Mouse (Mus musculus) lung, adult 18-20 months (tissue): ENCODE data around the gene Magi1.
A peak's percentile ranks its signal among the peaks of the same experiment; 100 is the strongest.

Experiments used
- DNase-seq, 2 experiments: peaks; one replicate each; pipeline ENCODE4 v3.0.0; 2022; ENCODE audit warnings: mixed read lengths in 2 of 2

The Magi1 gene

DNA sequence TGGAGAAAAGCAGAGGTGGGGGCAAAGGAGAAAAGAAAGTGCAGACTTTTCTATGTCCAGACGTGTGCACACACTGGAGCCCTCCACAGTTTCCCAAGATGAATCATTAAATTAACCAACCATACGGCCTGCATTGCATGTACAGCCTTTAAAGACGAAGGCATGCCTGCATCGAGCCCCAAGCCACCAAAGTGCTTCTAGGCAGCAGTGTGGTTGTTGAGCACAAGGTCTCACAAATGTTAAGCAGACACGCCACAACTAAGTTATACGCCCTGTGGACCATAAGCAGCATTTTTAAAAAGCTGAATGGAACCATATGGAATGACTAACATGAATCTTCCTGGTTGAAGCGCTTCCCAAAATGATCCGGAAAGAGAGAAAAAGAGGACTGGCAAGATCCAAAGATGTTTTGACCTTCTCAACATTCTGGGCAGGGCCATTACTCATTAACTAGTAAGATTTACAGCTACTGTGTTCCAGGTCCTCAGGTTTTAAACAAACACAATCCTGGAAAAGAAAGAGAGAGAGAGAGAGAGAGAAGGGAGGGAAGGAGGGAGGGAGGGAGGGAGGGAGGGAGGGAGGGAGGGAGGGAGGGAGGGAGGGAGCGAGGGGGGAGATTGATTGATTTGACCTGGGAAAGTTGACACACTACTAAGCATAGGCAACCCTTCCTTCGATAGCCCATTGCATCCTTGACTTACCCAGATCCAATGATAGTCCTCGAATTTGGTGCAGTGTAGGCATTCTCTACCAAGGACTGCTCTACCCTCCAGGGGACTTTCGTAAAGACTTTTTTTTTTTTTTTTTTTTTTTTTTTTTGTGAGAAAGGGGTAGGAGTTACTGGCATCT lies 26.5 kb downstream of the Magi1 start:
- DNase-seq, result no peak

- DNase-seq, result no peak
Measured at GRCm38 (mm10) chr6:94253943-94254342, 29.8 kb downstream of the Magi1 start.

DNA sequence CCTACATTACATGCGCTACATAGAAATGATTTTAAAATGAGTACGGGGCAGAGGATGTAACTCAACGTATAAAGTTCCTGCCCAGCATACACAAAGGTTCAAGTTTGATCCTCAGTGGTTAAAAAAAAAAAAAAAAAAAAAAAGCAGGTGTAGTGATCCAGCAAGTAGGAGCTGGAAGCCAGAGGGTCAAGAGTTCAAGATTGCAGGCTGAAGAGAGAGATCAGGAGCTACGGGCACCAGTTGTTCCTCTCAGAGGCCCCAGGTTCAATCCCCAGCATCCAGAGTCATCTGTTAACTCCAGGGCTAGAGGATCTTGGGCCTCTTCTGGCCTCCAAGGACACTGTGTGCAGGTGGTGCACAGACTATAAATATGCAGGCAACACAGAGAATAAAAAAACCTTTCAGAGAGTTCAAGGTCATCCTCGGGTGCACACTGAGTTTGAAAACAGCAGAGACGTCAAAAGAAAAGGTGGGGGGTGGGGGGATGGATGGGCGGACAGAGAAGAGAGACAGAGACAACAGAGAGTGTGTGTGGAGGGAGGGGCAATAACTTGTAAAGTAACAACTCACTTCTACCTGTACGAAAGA lies 32.3 kb downstream of the Magi1 start:
- DNase-seq, result no peak

GRCm38 (mm10) chr6:94249286-94249790 lies 34.4 kb downstream of the Magi1 start:
- DNase-seq, result no peak

GRCm38 (mm10) chr6:94241251-94241650 lies 42.5 kb downstream of the Magi1 start:
- DNase-seq, result peak; percentile 18 to 24

DNA sequence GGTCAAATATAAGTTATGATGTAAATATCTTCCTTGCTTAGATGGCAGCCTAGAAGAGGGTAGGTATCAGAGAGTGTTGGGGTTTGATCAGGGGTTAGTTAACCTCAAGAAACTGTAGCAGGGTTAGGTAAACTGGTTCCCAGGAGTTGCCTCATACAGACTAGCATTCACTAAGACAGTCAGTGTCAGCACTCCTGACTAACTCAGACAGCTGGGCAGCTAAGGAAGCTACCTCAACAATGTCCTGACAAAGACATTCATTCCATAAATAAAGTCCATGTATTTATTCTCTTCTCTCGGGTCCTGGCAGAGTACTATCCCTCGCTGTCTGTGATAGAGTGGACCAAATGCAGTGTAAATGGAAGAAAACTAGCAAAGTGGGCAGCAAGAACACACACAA lies 45.1 kb downstream of the Magi1 start:
- no peak for DNase-seq

- DNase-seq, result no peak
Measured at GRCm38 (mm10) chr6:94236899-94237298, 46.8 kb downstream of the Magi1 start.

DNA sequence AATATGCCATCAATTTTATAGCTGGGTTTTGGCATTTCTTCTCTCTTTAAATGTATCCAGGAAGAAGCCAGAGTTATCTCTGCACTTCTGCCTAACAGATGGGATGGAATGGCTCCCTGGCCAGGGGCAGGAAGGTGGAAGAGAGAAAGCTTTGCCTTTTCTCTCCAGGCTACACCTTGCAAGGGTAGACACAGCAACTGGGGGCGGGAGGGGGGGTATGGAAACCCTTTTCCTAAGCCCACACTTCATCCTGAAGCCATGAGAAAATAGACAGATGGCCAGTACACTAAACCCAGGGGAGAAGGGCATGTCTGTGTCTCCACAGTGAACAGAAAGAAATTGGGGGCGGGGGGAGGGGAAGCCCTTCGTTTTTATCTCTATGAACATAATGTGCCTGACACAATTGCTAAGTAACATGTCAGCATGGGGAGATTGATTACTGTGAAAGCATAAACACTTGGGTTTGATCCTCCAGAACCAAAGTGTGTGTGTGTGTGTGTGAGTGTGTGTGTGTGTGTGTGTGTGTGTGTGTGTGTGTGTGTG lies 51.4 kb downstream of the Magi1 start:
- no peak for DNase-seq

DNA sequence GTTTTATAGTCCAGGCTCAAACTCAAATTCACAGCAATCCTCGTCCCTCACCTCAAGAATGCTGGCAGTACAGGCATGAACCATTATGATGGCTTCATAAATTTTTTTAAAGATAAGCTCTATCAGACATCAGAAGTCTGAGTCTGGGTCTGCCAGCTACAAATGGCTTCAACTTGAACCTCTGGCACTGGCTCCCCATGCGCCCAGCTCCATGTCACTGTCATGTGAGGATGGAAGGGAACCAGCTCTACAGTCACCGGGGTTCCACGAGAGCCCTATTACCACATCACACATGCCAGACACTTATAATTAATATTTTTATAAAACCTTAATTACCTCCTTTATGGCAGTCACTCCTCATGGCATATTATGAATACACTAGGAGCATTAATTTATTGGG lies 51.9 kb downstream of the Magi1 start:
- no peak for DNase-seq

- no peak for DNase-seq
Measured at GRCm38 (mm10) chr6:94231367-94231766, 52.4 kb downstream of the Magi1 start.

DNA sequence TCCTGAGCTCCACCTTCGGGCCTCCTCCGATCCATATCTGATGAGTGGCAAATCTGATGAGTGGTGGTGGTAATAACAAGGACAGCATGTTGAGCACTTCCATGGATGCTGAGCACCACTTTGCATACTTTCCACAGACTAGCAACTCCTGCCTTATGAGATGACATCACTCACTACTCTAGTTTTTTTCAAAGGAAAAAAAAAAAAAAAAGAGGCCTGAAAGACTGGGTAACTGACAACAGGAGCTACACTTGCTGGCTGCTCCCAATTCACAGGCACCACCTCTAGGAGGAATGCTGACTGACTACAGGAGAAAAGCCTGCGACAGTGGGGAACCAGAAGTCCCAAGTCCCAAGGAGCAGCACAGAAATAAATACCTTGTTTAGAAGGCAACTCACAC lies 52.8 kb downstream of the Magi1 start:
- peak; percentile 36 to 48 for DNase-seq

- no peak for DNase-seq
Measured at GRCm38 (mm10) chr6:94230129-94230528, 53.6 kb downstream of the Magi1 start.

DNA sequence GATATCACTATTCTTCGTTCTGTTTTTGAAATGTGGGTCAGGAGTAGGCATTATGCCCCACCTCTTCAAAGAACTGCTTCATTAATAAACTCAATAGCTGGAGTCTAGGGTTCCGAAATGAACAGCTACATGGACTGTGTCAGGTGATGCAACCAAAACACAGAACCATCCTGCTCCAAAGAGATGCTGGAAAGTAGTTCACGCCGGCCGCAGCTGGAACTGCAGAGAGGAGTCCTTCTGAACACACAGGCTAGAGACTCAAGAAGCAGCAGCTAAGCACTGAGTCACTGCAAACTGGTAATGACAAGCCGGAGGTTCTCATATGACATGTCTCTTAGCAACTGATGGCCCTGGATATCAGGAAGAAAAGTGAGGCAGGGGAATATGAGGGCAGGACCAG lies 57.5 kb downstream of the Magi1 start:
- DNase-seq, result no peak

GRCm38 (mm10) chr6:94225832-94226231 lies 57.9 kb downstream of the Magi1 start:
- DNase-seq, result peak in 1 of 2 experiments; percentile 53

- no peak for DNase-seq
Measured at GRCm38 (mm10) chr6:94225091-94225490, 58.6 kb downstream of the Magi1 start.

- no peak for DNase-seq
Measured at GRCm38 (mm10) chr6:94222253-94222652, 61.5 kb downstream of the Magi1 start.

DNA sequence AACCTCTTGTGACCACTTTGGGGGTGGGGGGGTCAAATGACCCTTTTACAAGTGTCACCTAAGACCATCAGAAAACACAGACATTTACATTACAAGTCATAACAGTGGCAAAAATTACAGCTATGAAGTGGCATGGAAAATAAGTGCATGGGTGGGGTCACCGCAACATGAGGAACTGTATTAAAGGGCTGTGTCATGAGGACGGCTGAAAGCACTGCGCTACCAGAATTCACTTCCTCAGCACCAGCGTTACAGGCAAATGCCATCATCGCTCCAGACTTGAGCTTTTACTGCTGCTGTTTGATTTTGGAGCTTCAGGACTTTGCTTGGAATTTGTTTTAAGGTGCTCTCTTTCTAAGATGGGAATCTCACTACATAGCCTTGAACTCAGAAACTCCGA lies 62.0 kb downstream of the Magi1 start:
- DNase-seq, result no peak

GRCm38 (mm10) chr6:94218076-94218475 lies 65.6 kb downstream of the Magi1 start:
- no peak for DNase-seq

GRCm38 (mm10) chr6:94215834-94216233 lies 67.9 kb downstream of the Magi1 start:
- peak in 1 of 2 experiments; percentile 38 for DNase-seq

- DNase-seq, result peak in 1 of 2 experiments; percentile 43
Measured at GRCm38 (mm10) chr6:94214895-94215538, 68.7 kb downstream of the Magi1 start.

GRCm38 (mm10) chr6:94205926-94206325 lies 77.8 kb downstream of the Magi1 start:
- no peak for DNase-seq

DNA sequence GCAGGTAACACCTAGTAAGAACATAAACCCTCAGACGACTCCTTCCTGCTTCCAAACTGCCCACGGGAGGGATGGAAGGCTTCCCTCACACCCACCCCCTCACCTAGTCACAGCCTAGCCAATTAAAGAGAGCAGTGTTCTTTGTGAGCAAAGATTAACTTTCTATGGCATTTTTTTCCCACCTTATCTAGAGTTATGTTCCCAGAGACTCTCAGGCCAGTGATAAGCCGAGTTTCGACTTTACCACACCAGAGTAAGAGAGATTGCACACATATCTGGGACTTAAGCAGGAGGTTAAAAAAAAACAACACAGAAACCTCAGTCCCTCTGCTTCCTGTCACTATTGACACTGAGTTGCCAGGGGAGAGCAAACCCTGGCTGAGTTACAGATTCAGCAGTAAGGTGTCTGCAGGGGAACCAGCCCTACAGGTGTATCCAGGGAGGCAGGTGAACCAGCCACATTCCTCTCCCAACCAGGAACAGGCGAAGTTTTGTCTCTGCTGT lies 80.0 kb downstream of the Magi1 start:
- peak; percentile 66 to 81 for DNase-seq

DNA sequence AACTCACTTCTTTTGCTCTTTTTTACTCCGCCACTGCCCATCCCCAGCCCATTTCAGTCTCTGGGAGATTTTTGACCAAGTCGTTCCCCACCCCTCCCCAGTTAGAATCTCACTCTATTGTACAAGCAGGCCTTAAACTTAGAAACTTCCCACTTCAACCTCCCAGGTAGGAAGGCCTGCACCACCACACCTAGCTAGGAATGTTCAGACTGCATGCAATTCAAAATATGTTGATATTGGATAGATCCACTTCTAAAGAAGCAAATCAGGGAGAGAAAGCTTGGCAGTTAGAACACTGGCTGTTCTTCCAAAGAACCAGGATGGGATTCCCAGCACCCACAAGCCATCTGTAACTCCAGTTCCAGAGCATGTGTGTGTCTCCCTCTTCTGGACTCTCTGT lies 81.8 kb downstream of the Magi1 start:
- DNase-seq, result no peak
